Mouse (Mus musculus) spleen, postnatal 10 days (tissue): ENCODE measurements around the gene Crkl.
"Not testable (repeated sequence)": the region's sequence is repeated elsewhere in the genome, so short reads cannot be mapped to it uniquely, and the experiment has no call there.

ENCODE experiments used
- DNase-seq, 2 experiments: peaks; one replicate each; pipeline ENCODE4 v3.0.0; 2021 to 2022; ENCODE audit warnings: low spot score in 2 of 2

Gene Crkl

DNA sequence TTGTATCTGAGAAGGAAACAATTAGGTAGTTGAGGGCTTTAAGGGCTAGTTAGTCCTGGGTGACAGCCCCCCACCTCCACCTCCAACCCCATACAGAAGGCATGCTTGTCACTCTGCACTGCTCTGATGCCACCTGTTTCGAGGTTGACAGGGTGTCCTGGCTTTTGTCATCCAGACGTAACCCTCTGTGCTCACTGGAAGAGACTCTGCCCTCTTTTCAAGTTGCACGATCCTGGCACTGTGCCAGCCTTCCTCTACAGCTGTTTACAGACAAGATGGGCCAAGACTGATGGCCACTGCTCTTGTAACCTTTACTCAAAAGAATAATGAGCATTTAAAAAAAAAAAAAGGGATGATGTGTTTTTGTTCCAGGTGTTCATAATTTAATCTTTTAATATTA, 34.7 kb downstream of the Crkl start:
- DNase-seq = peak in 1 of 2 experiments; percentile 49

DNA sequence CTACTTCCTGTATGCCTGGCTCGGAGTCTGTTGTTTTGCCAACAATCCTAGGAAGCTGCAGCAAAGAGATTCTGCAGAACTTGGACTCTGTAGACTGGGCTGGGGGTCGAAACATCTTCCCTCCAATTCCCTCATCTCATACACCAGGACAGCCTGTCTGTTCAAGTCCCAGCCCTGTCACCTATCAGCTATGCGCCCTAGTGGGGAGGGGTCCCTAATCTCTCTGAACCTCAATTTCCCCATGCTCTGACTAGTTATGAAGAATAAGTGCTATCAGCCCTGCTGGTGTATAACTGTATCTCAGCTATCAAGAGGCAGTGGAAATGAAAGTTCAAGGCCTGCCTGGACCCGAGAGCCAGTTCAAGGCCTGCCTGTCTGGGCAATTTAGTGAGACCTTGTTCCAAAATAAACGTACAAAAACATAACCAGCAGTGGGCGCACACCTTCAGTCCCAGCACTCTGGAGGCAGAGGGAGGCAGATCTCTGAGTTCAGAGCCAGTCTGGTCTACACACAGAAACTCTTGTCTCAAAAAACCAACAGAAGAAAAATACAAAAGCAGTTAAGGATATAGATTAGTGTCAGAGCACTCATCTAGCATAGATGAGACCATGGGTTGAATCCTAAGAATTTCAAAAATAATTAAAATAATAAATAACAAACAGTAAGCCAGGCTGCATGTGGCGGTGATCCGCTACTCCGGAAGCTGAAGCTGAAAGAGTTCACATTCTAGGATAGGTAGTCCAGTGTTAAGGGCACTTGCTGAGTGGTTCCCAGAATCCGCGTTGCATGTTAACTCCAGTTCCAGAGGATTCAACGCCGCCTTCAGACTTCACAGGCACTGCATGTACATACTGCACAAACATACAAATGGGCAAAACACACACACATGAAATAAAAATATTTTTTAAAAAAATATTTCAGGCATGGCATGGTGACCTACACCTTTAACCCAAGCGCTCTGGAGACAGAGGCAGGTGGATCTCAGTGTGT, 37.0 kb downstream of the Crkl start:
- peak in 1 of 2 experiments; percentile 54 for DNase-seq

DNA sequence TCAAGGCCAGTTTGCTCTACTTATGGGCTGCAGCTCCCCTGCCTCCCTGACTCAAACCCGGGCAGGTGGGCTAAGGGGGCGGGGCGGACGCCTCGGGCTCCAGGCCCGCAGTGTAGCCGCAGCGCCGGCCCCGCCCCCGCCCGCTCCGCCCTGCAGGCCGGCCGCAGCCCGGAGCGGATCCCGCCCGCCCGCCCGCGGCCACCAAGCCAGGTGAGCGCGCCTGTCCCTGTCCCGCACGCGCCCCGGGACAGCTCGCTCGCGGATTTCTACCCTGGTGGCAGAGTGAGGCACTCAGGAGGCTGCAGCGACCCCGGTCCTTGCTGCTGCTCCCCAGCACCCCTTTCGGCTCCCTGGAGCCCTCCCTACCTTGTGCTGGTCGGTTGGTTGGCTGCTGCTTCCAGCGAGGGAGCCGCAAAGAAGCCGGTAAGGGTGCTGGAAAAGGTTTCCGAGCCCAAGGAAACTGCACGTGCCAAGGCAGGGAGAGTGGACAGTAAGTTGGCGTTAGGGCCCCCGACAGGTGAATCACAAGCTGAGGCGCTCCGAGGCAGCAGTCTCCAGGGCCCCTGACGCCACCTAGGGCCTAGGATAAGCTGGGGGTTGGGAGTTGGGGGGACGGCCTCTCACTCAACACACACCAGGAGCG, 37.8 kb downstream of the Crkl start, which contains the start of gene Aifm3:
Aifm3 (plus strand) TSS at position 143 of the 643 bp plus-strand sequence.
- peak in 1 of 2 experiments; percentile 52 for DNase-seq

DNA sequence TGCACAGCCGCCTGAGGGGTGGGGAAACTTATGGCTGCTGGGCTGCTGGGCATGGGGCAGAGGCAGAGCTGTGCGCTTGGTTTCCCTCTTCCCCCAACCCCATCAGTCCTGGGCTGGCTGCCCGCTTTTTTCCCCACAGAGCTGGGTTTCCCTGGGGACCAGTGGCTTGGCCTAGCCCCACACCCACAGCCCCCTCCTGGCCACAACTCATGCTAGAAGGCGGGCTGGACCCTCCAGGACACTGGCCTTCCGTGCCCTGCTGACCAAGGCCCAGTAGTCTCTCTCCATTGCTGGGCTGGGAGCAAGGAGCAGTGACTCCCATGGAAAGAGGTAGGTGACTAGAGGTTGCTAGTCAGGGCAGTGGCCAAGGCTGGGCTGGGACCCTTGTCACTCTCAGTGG, 39.4 kb downstream of the Crkl start:
- DNase-seq = no peak

DNA sequence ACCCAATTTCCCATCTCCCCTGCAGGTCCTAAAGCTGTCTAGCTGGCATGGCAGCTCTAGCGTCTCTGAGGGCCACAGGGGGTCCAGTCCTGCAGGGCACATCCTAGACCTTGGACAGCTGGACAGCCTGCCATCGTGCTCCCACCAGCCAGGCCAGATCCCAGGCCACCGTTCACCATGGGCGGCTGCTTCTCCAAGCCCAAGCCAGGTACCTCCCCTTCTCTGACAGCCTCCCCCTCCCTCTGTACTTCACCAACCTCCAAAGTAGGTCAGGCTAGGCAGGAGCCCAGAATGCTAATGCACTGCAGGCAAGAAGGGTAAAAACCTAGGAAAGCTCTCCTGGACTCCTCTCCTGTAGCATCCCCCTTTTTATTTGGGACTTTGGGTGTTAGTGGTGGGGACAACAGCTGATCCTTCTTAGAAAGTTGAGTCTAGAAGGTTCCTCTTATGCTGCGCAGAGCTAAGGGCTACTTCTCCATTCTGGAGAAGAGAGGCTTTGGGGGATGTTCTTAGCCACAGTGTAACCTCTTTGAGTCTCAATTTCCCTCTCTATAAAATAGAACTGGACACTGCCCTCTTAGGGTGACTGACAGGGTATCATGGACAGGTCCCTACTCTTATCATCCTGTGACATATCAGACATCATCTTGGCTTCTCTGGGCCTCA, 40.2 kb downstream of the Crkl start:
- no peak for DNase-seq

DNA sequence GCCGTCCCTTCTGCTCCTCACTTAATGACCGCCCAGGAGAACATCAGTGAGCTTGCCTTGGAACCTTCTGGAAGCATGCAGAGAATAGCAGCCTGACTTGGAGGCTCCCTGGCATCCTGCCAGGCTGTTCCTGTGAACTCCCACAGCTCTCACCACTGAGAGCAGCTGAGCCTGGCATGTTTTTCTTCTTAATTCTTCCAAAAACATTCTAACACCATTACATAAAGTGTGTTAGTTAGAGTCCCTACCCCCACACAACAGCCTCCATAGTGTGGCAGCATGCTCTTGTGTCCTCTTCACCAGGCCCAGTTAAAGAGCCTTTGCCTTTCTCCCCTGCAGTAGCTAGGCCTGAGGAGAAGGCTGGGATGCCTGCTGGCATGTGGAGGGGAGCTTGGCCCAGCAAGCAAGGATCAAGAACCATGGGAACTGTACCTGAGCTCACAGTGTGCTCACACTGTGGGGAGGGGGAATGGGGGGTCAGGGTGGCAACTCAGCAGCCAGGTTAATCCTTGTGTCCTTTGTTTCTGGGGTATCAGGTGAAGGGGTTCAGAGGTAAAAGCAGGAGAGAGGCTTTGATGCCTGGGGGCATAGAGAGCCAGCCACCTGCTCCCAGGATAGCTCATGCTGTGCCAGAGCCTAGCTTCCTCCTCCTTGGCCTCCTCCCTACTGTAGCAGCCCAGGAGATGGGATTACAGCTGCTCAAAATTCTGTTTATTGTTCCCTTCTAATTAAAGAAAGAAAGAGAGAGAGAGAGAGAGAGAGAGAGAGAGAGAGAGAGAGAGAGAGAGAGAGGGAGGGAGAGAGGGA, 44.9 kb downstream of the Crkl start:
- DNase-seq = peak in 1 of 2 experiments; percentile 51

DNA sequence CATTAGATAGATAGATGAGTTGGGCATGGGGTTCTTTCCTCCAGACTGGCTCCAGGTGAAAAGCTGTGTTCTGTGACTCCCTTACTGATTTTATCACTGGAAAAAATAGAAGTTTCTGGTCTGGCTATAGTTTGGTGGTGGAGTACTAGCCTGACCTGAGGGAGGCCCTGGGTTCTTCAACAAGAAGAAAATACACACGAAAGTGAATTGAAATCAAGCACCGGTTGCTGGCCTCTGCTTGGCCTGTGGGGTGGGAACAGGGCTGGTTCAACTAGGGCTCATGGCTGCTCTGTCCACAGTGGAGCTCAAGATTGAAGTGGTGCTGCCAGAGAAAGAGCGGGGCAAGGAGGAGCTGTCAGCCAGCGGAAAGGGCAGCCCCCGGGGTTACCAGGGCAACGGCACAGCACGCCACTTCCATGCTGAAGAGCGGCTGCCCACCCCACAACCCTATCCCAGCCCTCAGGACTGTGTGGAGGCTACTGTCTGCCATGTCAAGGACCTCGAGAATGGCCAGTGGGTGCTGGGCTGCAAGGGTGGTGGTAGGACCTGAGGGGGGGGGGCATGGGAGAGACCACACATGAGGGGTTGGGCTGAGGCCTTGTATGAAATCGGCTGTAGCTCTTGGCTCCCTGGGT, 47.6 kb downstream of the Crkl start:
- no peak for DNase-seq

DNA sequence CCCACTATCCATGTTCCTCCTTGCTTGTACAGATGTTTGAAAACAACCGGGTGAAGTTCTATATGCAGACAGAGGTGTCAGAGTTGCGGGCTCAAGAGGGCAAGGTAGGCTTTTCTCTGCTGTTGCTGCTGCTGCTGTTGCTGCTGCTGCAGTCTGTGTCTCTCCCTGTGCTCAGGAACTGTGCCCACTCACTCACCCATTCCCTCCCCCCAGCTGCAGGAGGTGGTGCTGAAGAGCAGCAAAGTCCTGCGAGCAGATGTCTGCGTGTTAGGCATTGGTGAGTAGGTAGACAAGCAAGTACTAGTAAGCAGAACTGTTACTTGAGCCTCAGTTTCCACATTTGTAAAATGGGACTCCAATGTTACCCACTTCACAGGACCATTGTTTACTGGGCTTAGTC, 50.9 kb downstream of the Crkl start:
- no peak for DNase-seq

DNA sequence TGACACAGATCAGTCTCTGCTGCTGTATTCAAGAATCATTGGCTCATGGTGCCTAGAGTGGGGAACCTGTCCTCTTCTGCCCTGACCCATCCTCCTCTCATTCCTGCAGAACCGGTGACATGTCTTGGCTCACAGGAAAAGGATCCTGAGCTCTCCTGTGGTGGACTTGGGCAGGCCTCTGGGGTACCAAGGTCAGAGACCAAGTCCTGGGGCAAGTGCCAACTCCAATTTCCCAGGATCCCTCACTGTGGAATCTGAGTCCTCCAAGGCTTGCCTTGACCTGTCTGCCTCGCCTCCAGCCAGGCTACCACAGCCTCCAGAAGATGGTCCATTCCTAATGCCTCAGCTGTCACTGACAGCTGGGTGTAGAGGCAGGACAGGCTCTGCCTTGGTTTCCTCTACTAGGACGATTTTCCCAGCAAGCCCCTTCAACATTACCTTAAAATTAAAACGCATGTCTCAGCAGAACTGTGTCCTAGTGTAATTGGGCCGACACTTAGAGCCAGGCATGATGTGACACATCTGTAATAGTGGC, 55.3 kb downstream of the Crkl start:
- DNase-seq = no peak

DNA sequence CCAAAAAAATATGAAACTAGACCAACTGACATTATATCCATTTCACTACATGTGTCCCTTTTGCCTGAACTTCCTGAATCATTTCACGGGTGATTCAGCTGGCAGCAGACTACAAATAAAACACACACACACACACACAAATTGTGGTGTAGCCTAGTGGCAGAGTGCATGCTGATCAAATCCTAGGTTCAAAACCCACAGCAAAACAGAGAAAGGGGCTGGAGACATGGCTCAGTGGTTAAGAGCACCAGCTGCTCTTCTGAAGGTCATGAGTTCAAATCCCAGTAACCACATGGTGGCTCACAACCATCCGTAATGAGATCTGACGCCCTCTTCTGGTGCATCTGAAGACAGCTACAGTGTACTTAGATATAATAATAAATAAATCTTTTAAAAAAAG, 56.2 kb downstream of the Crkl start:
- not testable (repeated sequence) for DNase-seq

DNA sequence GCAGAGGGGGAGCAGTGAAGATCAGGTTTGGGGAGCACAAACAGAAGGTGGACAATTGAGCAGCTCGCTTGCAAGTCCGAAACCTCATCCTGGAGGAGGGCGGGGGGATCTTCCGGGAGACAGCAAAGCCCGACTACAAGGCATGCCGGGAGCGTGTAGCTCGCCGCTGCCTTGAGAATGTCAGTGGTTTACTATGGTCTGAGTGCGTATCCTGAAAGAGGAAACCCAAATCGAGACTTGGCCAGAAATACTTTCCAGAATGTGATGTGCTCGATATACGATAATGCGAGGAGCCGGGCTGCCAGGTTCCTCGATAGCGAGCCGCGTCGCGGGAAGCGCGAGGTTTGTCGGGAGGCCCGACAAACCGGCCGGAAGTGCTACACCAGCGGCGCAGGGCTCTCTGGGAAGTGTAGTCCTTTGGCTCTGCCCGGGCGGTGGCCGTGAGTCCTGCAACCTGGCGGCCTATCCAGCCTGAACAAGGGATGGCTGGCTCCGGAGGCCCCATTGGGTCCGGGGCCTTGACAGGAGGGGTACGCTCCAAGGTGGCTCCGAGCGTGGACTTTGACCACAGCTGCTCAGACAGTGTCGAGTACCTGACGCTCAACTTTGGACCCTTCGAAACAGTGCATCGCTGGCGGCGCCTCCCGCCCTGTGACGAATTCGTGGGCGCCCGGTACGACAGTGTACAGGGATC, 56.9 kb downstream of the Crkl start, which contains the start of gene Lztr1:
Lztr1 (plus strand) TSS at position 143 of the 694 bp plus-strand sequence.
- peak; percentile 90 to 93 for DNase-seq

DNA sequence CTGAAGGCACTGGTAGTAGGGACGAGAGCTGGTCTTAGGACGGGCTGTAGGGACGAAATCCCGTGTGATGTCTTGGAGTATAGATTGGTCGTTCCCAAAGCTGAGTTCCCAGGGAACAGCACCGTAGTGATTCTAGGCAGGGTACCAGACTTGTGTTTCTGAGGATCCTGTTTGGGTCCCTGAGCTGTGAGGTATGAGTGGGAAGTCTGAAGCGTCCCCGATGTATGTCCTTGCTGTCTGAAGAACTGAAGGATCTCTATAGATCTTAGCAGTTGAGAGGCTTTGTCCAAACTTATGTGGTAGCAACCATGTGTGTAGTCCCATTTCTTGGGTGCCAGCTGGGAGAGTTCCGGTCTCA, 57.4 kb downstream of the Crkl start:
- no peak for DNase-seq

DNA sequence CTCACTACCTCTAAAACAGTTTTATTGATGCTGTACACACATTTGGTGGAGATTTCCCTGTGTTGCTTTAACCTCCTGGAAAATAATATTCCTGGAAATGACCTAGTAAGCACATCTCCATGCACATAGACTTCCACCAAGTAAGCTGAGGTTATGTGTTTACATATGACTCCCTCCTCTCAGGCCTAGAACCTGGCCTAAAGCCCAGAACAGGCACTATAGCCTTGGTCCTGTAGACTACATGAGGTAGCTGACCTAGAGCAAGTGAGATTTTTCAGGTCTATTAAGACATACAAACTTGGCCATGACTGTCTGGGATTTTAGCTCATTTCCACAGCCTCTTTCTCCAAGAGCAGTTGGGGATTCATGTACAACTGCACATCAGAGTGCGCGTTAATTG, 58.4 kb downstream of the Crkl start:
- DNase-seq = no peak

DNA sequence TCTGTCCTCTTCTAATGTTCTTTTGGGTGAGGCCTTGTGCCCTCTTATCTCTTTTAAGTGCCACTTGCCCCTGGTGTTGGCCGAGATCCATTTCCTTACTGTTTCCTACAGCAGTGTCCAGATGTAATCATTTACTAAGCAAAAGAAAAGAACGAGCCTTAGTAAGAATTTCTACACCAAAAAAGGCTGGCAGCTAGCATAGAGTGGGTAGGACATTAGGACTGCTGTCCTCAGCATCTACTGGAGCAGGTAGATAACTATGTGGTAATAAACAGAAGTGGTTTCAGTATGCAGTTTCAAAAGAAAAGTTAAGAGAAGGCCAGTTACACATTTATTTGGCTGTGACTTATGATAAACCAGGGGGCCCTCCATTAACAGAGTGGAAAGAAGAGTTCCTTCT, 58.9 kb downstream of the Crkl start:
- DNase-seq = no peak

DNA sequence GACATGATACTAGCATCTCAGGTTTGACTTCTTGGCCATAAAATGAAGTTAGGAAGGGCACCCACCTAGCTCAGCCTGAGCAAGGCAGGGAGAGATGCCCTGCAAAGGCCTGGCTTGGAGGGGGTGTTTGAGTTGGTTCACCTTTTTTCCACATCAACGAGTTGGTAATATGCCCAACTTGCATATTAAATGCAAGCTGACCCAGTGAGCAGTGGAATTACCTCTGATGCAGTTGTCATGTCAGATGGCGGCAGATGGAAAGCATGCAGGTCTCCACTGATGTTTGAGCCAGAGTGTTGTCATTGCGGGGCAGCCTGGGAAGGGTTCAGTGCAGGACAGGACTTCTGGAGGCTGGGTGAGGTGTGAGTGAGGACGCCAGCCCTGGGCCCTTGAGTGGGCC, 59.6 kb downstream of the Crkl start:
- DNase-seq = no peak

DNA sequence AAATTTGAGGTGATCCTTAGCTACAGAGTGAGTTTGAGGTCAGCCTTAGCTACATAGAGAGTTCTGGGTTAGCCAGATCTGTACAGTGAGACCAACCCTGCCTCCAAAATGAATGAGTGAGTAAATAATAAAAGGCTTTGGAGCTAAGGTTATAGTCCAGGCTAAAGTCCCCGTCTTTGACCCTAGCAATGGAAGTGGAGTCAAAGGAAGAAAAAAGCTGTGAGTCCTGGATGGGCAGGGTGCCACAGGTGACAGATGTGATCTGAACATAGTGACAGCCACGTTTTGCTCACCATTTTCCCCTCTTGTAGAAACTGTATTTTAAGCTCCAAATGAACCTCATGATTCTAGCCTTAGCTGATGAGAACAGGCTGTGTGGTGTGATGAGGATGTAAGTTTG, 67.1 kb downstream of the Crkl start:
- no peak for DNase-seq

DNA sequence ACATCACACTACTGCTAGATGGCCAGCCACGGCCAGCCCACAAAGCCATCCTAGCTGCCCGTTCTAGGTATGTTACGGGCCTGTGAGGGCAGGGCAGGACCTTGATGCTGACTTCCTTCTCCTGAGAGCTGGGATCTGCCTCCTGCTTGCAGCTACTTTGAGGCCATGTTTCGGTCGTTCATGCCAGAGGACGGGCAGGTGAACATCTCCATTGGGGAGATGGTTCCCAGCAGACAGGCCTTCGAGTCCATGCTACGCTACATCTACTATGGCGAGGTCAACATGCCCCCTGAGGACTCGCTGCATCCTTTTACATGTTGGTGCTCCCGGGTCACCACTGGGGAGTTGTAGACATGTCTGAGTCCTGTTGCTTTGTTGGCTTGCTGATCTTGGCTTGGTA, 72.4 kb downstream of the Crkl start:
- no peak for DNase-seq

DNA sequence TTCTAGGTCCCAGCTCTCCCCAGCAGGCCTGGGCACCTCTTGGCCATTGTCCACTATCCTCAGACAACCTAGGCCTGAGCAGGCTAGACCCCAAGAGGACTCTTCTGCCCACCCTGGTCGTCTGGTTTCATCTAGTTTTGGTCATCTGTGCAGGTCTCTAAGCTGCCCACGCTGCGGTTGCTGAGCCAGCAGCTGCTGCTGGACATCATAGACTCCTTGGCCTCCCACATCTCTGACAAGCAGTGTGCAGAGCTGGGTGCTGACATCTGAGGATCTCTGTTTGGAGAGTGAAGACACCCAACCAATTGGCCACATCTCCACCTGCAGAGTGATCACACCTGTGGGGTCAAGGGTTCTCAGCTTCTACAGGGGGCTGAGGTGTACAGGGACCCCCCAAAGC, 73.7 kb downstream of the Crkl start:
- no peak for DNase-seq

DNA sequence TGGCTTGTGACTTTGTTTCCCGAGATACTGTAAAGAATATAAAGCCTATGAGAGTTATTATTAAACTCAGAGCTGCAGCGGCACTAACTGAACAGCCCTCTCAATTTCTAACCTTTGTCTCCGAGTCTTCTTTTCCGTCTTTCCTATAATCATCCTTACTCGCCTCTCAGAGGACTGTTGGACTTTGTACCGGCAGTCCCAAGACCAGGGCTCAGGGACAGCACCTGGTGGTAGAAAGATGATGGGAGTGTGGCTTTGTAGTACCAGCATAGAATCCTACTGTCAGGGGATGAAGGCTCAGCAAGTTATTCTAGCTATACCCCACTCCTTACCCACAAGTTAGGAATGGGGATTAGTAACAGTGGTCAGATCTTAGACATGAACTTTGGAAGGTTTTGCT, 74.4 kb downstream of the Crkl start:
- DNase-seq = no peak

DNA sequence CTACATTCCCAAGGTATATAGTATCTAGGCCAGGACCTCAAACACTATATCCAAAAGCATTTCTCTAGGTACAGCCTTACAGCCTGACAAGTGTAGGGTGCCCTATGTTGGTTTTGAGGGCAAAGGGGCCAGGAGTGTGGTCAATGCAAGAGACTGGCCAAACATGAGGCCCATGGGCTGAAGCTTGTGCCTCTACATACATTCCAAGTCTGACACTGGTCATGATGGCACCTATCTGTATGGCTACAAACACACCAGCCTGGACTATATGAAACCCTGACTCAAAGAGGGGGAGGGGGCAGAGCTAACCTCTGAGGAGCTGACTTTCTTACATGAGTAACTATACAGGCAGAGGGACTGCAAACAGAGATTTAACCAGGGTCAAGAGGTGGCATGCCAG, 75.8 kb downstream of the Crkl start:
- DNase-seq = no peak
